Mouse (Mus musculus): ENCODE results near the gene Trank1. TPM values are rescaled to one million over a fixed set of nuclear protein-coding genes. Genes with fewer than 3 reads are reported as not detected.
A peak's percentile ranks its signal among the peaks of the same experiment; 100 is the strongest.

Gene Trank1
- 0.79 and 0.92 TPM in 2 replicates for polyA plus RNA-seq (2014; fragmentation: Nextera tagmentation; extraction: Ambion mirVana)

DNA sequence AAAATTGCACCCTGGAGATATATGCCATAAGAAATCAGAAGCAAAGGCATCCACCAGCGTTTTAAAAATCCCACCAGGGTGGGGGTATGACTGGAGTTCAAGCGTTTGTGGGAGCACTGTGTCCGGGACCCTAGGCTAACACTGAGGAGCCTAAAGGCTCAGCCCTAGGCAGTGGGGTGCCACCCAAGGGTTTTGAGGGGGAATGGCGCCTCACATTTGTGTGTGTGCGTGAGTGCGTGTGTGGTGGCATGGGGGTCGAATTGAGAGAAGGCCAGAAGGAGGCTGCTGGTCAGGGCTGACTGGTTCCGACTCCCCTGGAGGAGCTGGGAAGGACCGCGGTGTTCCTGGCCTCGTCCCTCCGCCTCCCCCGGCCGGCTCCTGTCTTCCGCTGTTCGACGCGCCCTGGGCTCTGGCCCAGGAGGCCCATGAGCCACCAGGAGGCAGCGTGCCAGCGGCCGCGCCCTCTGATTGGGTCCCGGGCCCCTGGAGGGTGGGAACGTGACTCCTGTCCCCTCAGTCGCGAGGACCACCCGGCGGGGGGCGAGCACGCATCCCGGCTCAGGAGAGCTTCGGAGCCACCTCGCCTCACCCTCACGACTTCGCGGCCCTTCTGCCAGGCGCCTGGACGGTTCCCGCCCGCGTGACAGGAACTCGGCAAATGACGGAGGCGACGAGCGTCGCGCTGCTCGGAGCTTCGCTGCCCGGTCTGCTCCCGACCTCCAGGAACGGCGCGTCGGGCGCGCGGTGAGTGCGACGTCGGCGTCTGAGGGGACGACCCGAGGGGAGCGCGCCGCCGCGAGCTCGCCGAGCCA is at the start of gene Trank1:
TSS of gene Trank1 (plus strand) at position 709 of the 812 bp plus-strand sequence.
- peak within 1 kb of the TSS; percentile 58 for H3K9ac ChIP-seq (ENCODE audit: low read depth, low read length)
- peaks cover 14% of the 10 kb centered on the region for H3K9me3 ChIP-seq (ENCODE audit: control insufficient read depth, low read length)
- ATAC-seq (ENCODE audit: low read depth): peak; percentile 53; the same call in 1 of the 2 replicates

GRCm38 (mm10) chr9:111267998-111268397 is 43.5 kb upstream of the Trank1 start:
- Histone ChIP-seq H3K9me3 (ENCODE audit: control insufficient read depth, low read length) (no peaks in the 10 kb centered on the region), H3K36me3 (ENCODE audit: control insufficient read depth, insufficient read depth, low read length) (peaks cover 35% of the 10 kb centered on the region), H3K27ac (replicated peaks; ENCODE audit: low read depth, low read length) (no peak overlapping the region), H3K4me3 (ENCODE audit: low read depth, low read length) (no peak overlapping the region), H3K9ac (ENCODE audit: low read depth, low read length) (no peak overlapping the region), H3K27me3 (replicated peaks; ENCODE audit: control insufficient read depth, insufficient read depth, low read length) (no peaks in the 10 kb centered on the region), H3K4me1 (ENCODE audit: control insufficient read depth, insufficient read depth, low read length) (peaks cover 6% of the 10 kb centered on the region; the same call in 1 of the 2 replicates), H3K4me2 (ENCODE audit: low read depth, low read length) (no peak overlapping the region)
- DNase-seq (ENCODE audit: low spot score) (no peak), ATAC-seq (ENCODE audit: low read depth) (no peak)
- WGBS: 92% methylated on average over 2 of the region's 2 CpGs

More for the DNA sequence above, at the start of gene Trank1:
- Histone ChIP-seq H3K27me3 (replicated peaks; ENCODE audit: control insufficient read depth, insufficient read depth, low read length) (peaks cover 53% of the 10 kb centered on the region), H3K4me3 (ENCODE audit: low read depth, low read length) (peak within 1 kb of the TSS; percentile 53), H3K27ac (replicated peaks; ENCODE audit: low read depth, low read length) (no peak within 1 kb of the TSS), H3K4me2 (ENCODE audit: low read depth, low read length) (peak within 1 kb of the TSS; percentile 91), H3K4me1 (ENCODE audit: control insufficient read depth, insufficient read depth, low read length) (peaks cover 8% of the 10 kb centered on the region; the same call in 1 of the 2 replicates), H3K36me3 (ENCODE audit: control insufficient read depth, insufficient read depth, low read length) (no peaks in the 10 kb centered on the region)
- 30% methylated on average over 14 of the region's 72 CpGs for WGBS
- peak; percentile 9 for DNase-seq (ENCODE audit: low spot score)

GRCm38 (mm10) chr9:111270606-111271005 is 40.9 kb upstream of the Trank1 start:
- Histone ChIP-seq H3K4me2 (ENCODE audit: low read depth, low read length) (peak overlapping the region; percentile 63), H3K4me3 (ENCODE audit: low read depth, low read length) (peak overlapping the region; percentile 97), H3K36me3 (ENCODE audit: control insufficient read depth, insufficient read depth, low read length) (peaks cover 37% of the 10 kb centered on the region), H3K9me3 (ENCODE audit: control insufficient read depth, low read length) (no peaks in the 10 kb centered on the region), H3K9ac (ENCODE audit: low read depth, low read length) (peak overlapping the region; percentile 95), H3K27me3 (replicated peaks; ENCODE audit: control insufficient read depth, insufficient read depth, low read length) (no peaks in the 10 kb centered on the region), H3K4me1 (ENCODE audit: control insufficient read depth, insufficient read depth, low read length) (peaks cover 30% of the 10 kb centered on the region), H3K27ac (replicated peaks; ENCODE audit: low read depth, low read length) (peak overlapping the region; percentile 96)
- DNase-seq (ENCODE audit: low spot score): no peak
- 12% methylated on average over 5 of the region's 5 CpGs for WGBS
- ATAC-seq (ENCODE audit: low read depth): no peak

- Histone ChIP-seq H3K9me3 (ENCODE audit: control insufficient read depth, low read length) (no peaks in the 10 kb centered on the region), H3K4me2 (ENCODE audit: low read depth, low read length) (peak overlapping the region; percentile 63), H3K9ac (ENCODE audit: low read depth, low read length) (peak overlapping the region; percentile 95), H3K27me3 (replicated peaks; ENCODE audit: control insufficient read depth, insufficient read depth, low read length) (no peaks in the 10 kb centered on the region), H3K27ac (replicated peaks; ENCODE audit: low read depth, low read length) (peak overlapping the region; percentile 96), H3K4me3 (ENCODE audit: low read depth, low read length) (peak overlapping the region; percentile 97), H3K36me3 (ENCODE audit: control insufficient read depth, insufficient read depth, low read length) (peaks cover 37% of the 10 kb centered on the region), H3K4me1 (ENCODE audit: control insufficient read depth, insufficient read depth, low read length) (peaks cover 34% of the 10 kb centered on the region)
- WGBS: under 1% methylated on average over 29 of the region's 32 CpGs
- DNase-seq (ENCODE audit: low spot score) (peak; percentile 63), ATAC-seq (ENCODE audit: low read depth) (peak; percentile 59)
These were observed 40.5 kb upstream of the Trank1 start for GRCm38 (mm10) chr9:111271056-111271433.

DNA sequence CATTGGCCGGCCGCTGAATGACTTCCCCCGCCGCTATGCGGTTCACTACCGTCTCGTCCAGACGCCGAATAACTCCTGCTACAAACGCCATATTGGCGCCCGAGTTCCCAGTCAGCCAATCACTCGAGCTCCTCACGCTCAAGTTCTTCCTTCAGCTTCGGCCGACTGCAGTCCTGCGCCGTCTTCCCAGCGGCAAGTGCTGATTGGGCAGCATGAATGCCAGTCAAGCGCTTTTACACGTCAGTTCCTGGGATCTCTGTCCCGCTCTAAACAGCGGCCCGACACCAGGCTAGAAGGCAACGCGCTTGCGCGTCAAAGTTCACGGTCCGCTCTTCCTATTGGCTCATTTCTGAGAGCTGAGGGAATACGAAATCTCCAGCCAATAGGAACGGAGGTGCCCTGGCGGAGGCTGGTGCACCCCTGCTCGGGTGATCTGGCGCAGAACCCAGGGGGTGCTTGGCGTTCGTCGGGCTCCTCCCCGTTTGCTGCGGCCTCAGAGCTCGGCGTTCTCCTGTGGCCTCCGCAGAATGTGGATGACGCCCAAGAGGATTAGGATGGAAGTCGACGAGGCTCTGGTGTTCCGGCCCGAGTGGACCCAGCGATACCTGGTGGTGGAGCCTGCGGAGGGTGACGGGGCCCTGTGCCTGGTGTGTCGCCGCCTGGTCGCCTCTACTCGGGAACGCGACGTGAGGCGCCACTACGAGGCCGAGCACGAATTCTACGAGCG is 39.9 kb upstream of the Trank1 start, which contains the start of the genes Mlh1 and Epm2aip1:
TSS of gene Mlh1 (minus strand) at position 358 of the 727 bp plus-strand sequence.
TSS of gene Epm2aip1 (plus strand) at position 496 of the 727 bp plus-strand sequence.
- H3K27ac ChIP-seq (replicated peaks; ENCODE audit: low read depth, low read length): peak within 1 kb of the TSS; percentile 96
- peaks cover 39% of the 10 kb centered on the region for H3K4me1 ChIP-seq (ENCODE audit: control insufficient read depth, insufficient read depth, low read length)
- peak within 1 kb of the TSS; percentile 97 for H3K4me3 ChIP-seq (ENCODE audit: low read depth, low read length)
- peak within 1 kb of the TSS; percentile 70 for H3K4me2 ChIP-seq (ENCODE audit: low read depth, low read length)
- WGBS: under 1% methylated on average over 59 of the region's 64 CpGs
- H3K27me3 ChIP-seq (replicated peaks; ENCODE audit: control insufficient read depth, insufficient read depth, low read length): no peaks in the 10 kb centered on the region
- ATAC-seq (ENCODE audit: low read depth): peak; percentile 100
- no peaks in the 10 kb centered on the region for H3K9me3 ChIP-seq (ENCODE audit: control insufficient read depth, low read length)
- peak; percentile 100 for DNase-seq (ENCODE audit: low spot score)
- H3K9ac ChIP-seq (ENCODE audit: low read depth, low read length): peak within 1 kb of the TSS; percentile 95
- H3K36me3 ChIP-seq (ENCODE audit: control insufficient read depth, insufficient read depth, low read length): peaks cover 37% of the 10 kb centered on the region

GRCm38 (mm10) chr9:111272356-111272755 is 39.2 kb upstream of the Trank1 start:
- Histone ChIP-seq H3K4me3 (ENCODE audit: low read depth, low read length) (peak overlapping the region; percentile 97), H3K27me3 (replicated peaks; ENCODE audit: control insufficient read depth, insufficient read depth, low read length) (no peaks in the 10 kb centered on the region), H3K9me3 (ENCODE audit: control insufficient read depth, low read length) (no peaks in the 10 kb centered on the region), H3K4me1 (ENCODE audit: control insufficient read depth, insufficient read depth, low read length) (peaks cover 43% of the 10 kb centered on the region), H3K9ac (ENCODE audit: low read depth, low read length) (peak overlapping the region; percentile 95), H3K36me3 (ENCODE audit: control insufficient read depth, insufficient read depth, low read length) (peaks cover 36% of the 10 kb centered on the region), H3K27ac (replicated peaks; ENCODE audit: low read depth, low read length) (peak overlapping the region; percentile 94), H3K4me2 (ENCODE audit: low read depth, low read length) (peak overlapping the region; percentile 70)
- 11% methylated on average over 15 of the region's 19 CpGs for WGBS
- DNase-seq (ENCODE audit: low spot score) (peak; percentile 19), ATAC-seq (ENCODE audit: low read depth) (no peak)

GRCm38 (mm10) chr9:111272996-111273785 is 38.3 kb upstream of the Trank1 start:
- Histone ChIP-seq H3K36me3 (ENCODE audit: control insufficient read depth, insufficient read depth, low read length) (peaks cover 40% of the 10 kb centered on the region), H3K9me3 (ENCODE audit: control insufficient read depth, low read length) (no peaks in the 10 kb centered on the region), H3K9ac (ENCODE audit: low read depth, low read length) (peak overlapping the region; percentile 95), H3K4me2 (ENCODE audit: low read depth, low read length) (peak overlapping the region; percentile 70), H3K27me3 (replicated peaks; ENCODE audit: control insufficient read depth, insufficient read depth, low read length) (no peaks in the 10 kb centered on the region), H3K4me1 (ENCODE audit: control insufficient read depth, insufficient read depth, low read length) (peaks cover 43% of the 10 kb centered on the region), H3K4me3 (ENCODE audit: low read depth, low read length) (peak overlapping the region; percentile 97), H3K27ac (replicated peaks; ENCODE audit: low read depth, low read length) (no peak overlapping the region)
- ATAC-seq (ENCODE audit: low read depth) (no peak), DNase-seq (ENCODE audit: low spot score) (no peak)
- WGBS: 66% methylated on average over 15 of the region's 15 CpGs

- no peak for DNase-seq (ENCODE audit: low spot score)
- H3K27me3 ChIP-seq (replicated peaks; ENCODE audit: control insufficient read depth, insufficient read depth, low read length): no peaks in the 10 kb centered on the region
- H3K9ac ChIP-seq (ENCODE audit: low read depth, low read length): 0 out of 2 replicates have a peak overlapping the region, but pooled peaks have one; percentile 25
- no peak overlapping the region for H3K27ac ChIP-seq (replicated peaks; ENCODE audit: low read depth, low read length)
- no peaks in the 10 kb centered on the region for H3K9me3 ChIP-seq (ENCODE audit: control insufficient read depth, low read length)
- H3K4me3 ChIP-seq (ENCODE audit: low read depth, low read length): peak overlapping the region; percentile 13
- H3K4me1 ChIP-seq (ENCODE audit: control insufficient read depth, insufficient read depth, low read length): peaks cover 43% of the 10 kb centered on the region
- no peak for ATAC-seq (ENCODE audit: low read depth)
- H3K4me2 ChIP-seq (ENCODE audit: low read depth, low read length): peak overlapping the region; percentile 70
- WGBS: 83% methylated on average over 1 of the region's 1 CpGs
- H3K36me3 ChIP-seq (ENCODE audit: control insufficient read depth, insufficient read depth, low read length): peaks cover 47% of the 10 kb centered on the region
These were observed 37.6 kb upstream of the Trank1 start for GRCm38 (mm10) chr9:111273958-111274357.
